Mouse (Mus musculus): Measurements from ENCODE around the gene Cntd1.
"Not testable (repeated sequence)": the region's sequence is repeated elsewhere in the genome, so short reads cannot be mapped to it uniquely, and the experiment has no call there.

GRCm38 (mm10) chr11:101325201-101325600 lies 46.4 kb downstream of the Cntd1 start:
- not testable (repeated sequence) for TF ChIP-seq CTCF (IDR thresholded peaks at IDR 0.05; ENCODE audit: extremely low read depth, insufficient read length, insufficient replicate concordance, low read depth, low read length); POLR2A (IDR thresholded peaks at IDR 0.05; ENCODE audit: low read depth, low read length)
